In genomic region chr2:92059481-92060220, GRCm38 (mm10) we compare ENCODE assay signal across 8 mouse cellular contexts. TPM values are rescaled to one million over a fixed set of nuclear protein-coding genes. Genes with fewer than 3 reads are reported as not detected.
DNase-seq lines count a peak whose midpoint lies in the region; ATAC-seq and TF ChIP-seq lines count a peak whose summit lies in the region.

No protein-coding gene starts in this region.

- no peak for TF ChIP-seq POLR2A in limb, embryonic 14.5 days (IDR thresholded peaks at IDR 0.05; ENCODE audit: borderline replicate concordance, extremely low read depth, insufficient read depth, insufficient read length)

- peaks cover 8% of the 10 kb centered on the region for H3K9me3 ChIP-seq in erythroblast, embryonic 14.5 days (ENCODE audit: control insufficient read depth, low read length)
- H3K9me3 ChIP-seq in embryonic facial prominence, embryonic 11.5 days (replicated peaks; ENCODE audit: control insufficient read depth, low read length): no peaks in the 10 kb centered on the region
- H3K9me3 ChIP-seq in limb, embryonic 14.5 days (ENCODE audit: control insufficient read depth, low read length): no peaks in the 10 kb centered on the region
- H3K9me3 ChIP-seq in midbrain, embryonic 15.5 days: no peaks in the 10 kb centered on the region

- no peak for ATAC-seq in erythroblast, adult 5-6 weeks (replicated peaks; ENCODE audit: low FRiP score, poor library complexity, severe bottlenecking)
- ATAC-seq in embryonic facial prominence, embryonic 11.5 days (replicated peaks; ENCODE audit: insufficient number of reproducible peaks, low FRiP score, low TSS enrichment, low read depth): peak; percentile 56; the same call in 1 of the 2 replicates
- ATAC-seq in limb, embryonic 14.5 days (ENCODE audit: low FRiP score, low read depth): no peak
- peak; percentile 82 for ATAC-seq in midbrain, embryonic 15.5 days (replicated peaks)

- DNase-seq in embryonic facial prominence, embryonic 11.5 days (ENCODE audit: low spot score): peak; percentile 65
- peak; percentile 57 for DNase-seq in heart, adult 8-10 months (ENCODE audit: low spot score)
- DNase-seq in kidney, adult 8-10 months: peak; percentile 27 to 37
- peak; percentile 54 for DNase-seq in limb, embryonic 14.5 days (ENCODE audit: low spot score)
- peak; percentile 43 for DNase-seq in splenic B cell, adult 2 months (ENCODE audit: low read depth, low spot score)

- under 1% methylated on average over 50 of the region's 63 CpGs for WGBS in embryonic facial prominence, embryonic 11.5 days
- WGBS in limb, embryonic 14.5 days: 2% methylated on average over 54 of the region's 63 CpGs
- under 1% methylated on average over 63 of the region's 63 CpGs for WGBS in midbrain, embryonic 15.5 days

- peak overlapping the region; percentile 99 for H3K4me2 ChIP-seq in embryonic facial prominence, embryonic 11.5 days (ENCODE audit: low read depth, low read length)
- peak overlapping the region; percentile 93 for H3K4me2 ChIP-seq in limb, embryonic 14.5 days (replicated peaks; ENCODE audit: low read depth, low read length, severe bottlenecking)
- peak overlapping the region; percentile 88 for H3K4me2 ChIP-seq in midbrain, embryonic 15.5 days

- peaks cover 69% of the 10 kb centered on the region for H3K27me3 ChIP-seq in erythroblast, embryonic 14.5 days (ENCODE audit: control insufficient read depth)
- peaks cover 21% of the 10 kb centered on the region for H3K27me3 ChIP-seq in embryonic facial prominence, embryonic 11.5 days (ENCODE audit: control insufficient read depth, insufficient read depth, low read length)
- peaks cover 12% of the 10 kb centered on the region; the same call in 1 of the 2 replicates for H3K27me3 ChIP-seq in limb, embryonic 14.5 days (ENCODE audit: control insufficient read depth, insufficient read depth, low read length)
- H3K27me3 ChIP-seq in midbrain, embryonic 15.5 days (replicated peaks): peaks cover 25% of the 10 kb centered on the region
- peaks cover 3% of the 10 kb centered on the region for H3K27me3 ChIP-seq in splenic B cell, adult 2 months (ENCODE audit: control insufficient read depth, insufficient read depth, low read length, poor library complexity, severe bottlenecking)

- no peak overlapping the region for H3K27ac ChIP-seq in embryonic facial prominence, embryonic 11.5 days (replicated peaks; ENCODE audit: low read depth, low read length)
- no peak overlapping the region for H3K27ac ChIP-seq in limb, embryonic 14.5 days (replicated peaks; ENCODE audit: low read depth, low read length)
- H3K27ac ChIP-seq in midbrain, embryonic 15.5 days: peak overlapping the region; percentile 90

- peak overlapping the region; percentile 40 for H3K4me3 ChIP-seq in erythroblast, embryonic 14.5 days (replicated peaks)
- peak overlapping the region; percentile 61 for H3K4me3 ChIP-seq in embryonic facial prominence, embryonic 11.5 days (ENCODE audit: low read depth, low read length)
- peak overlapping the region; percentile 60 for H3K4me3 ChIP-seq in limb, embryonic 14.5 days (replicated peaks; ENCODE audit: low read length)
- peak overlapping the region; percentile 70 for H3K4me3 ChIP-seq in midbrain, embryonic 15.5 days

- H3K4me1 ChIP-seq in erythroblast, embryonic 14.5 days (ENCODE audit: control insufficient read depth): peaks cover 24% of the 10 kb centered on the region
- H3K4me1 ChIP-seq in embryonic facial prominence, embryonic 11.5 days (ENCODE audit: control insufficient read depth, insufficient read depth, low read length): no peaks in the 10 kb centered on the region; the same call in 1 of the 2 replicates
- H3K4me1 ChIP-seq in limb, embryonic 14.5 days (ENCODE audit: control insufficient read depth, insufficient read depth, low read length): peaks cover 29% of the 10 kb centered on the region
- peaks cover 24% of the 10 kb centered on the region for H3K4me1 ChIP-seq in midbrain, embryonic 15.5 days

- H3K36me3 ChIP-seq in erythroblast, embryonic 14.5 days (ENCODE audit: control insufficient read depth): no peaks in the 10 kb centered on the region
- H3K36me3 ChIP-seq in embryonic facial prominence, embryonic 11.5 days (replicated peaks; ENCODE audit: control insufficient read depth, insufficient read depth, low read depth, low read length): no peaks in the 10 kb centered on the region
- no peaks in the 10 kb centered on the region for H3K36me3 ChIP-seq in limb, embryonic 14.5 days (ENCODE audit: control insufficient read depth, insufficient read depth, low read length)
- H3K36me3 ChIP-seq in midbrain, embryonic 15.5 days (replicated peaks): no peaks in the 10 kb centered on the region
- no peaks in the 10 kb centered on the region for H3K36me3 ChIP-seq in splenic B cell, adult 2 months (ENCODE audit: control insufficient read depth, insufficient read depth, low read length, poor library complexity, severe bottlenecking)

- H3K9ac ChIP-seq in embryonic facial prominence, embryonic 11.5 days (replicated peaks; ENCODE audit: low read length): peak overlapping the region; percentile 60
- H3K9ac ChIP-seq in limb, embryonic 14.5 days (ENCODE audit: low read depth, low read length, severe bottlenecking): peak overlapping the region; percentile 61
- H3K9ac ChIP-seq in midbrain, embryonic 15.5 days: peak overlapping the region; percentile 85

RNA-seq across cellular contexts. Expression of gene Phf21a, which starts 33.3 kb away (rescaled TPM):
- polyA plus RNA-seq in erythroblast, embryonic 14.5 days (2012): 0.10 and 0.15 TPM in 2 replicates
- 11.1 and 27.0 TPM in 2 replicates for total RNA-seq in erythroblast, adult 5-6 weeks (2015; ENCODE audit: low replicate concordance)
- 15.2 and 17.0 TPM in 2 replicates for total RNA-seq in erythroblast, adult 5-6 weeks (2017; ENCODE audit: low replicate concordance)
- polyA plus RNA-seq in embryonic facial prominence, embryonic 11.5 days (2014; fragmentation: Nextera tagmentation; extraction: Ambion mirVana): 35.8 and 41.8 TPM in 2 replicates
- total RNA-seq in heart, adult 8-10 months (2022): 10 to 100 TPM; 24.3 to 30.5 (median 28.2) TPM
- polyA plus RNA-seq in limb, embryonic 14.5 days (2012; rRNA removed): 96.0 and 119 TPM in 2 replicates
- 37.2 and 38.2 TPM in 2 replicates for polyA plus RNA-seq in limb, embryonic 14.5 days (2014; fragmentation: Nextera tagmentation; extraction: Ambion mirVana)
- polyA plus RNA-seq in midbrain, embryonic 15.5 days (2015; fragmentation: Nextera tagmentation; extraction: Ambion mirVana): 37.2 and 40.4 TPM in 2 replicates

RNA-seq across cellular contexts. Expression of gene Creb3l1, which starts 35.3 kb away (rescaled TPM):
- 0.03 and 0.06 TPM in 2 replicates for polyA plus RNA-seq in erythroblast, embryonic 14.5 days (2012)
- total RNA-seq in erythroblast, adult 5-6 weeks (2015; ENCODE audit: low replicate concordance): 0.38 and 1.7 TPM in 2 replicates
- 0.68 TPM in 1 of 2 replicates, not detected in the other for total RNA-seq in erythroblast, adult 5-6 weeks (2017; ENCODE audit: low replicate concordance)
- polyA plus RNA-seq in embryonic facial prominence, embryonic 11.5 days (2014; fragmentation: Nextera tagmentation; extraction: Ambion mirVana): 1.2 and 1.5 TPM in 2 replicates
- 1 to 10 TPM; 2.5 to 4.0 (median 3.1) TPM for total RNA-seq in heart, adult 8-10 months (2022)
- 28.5 and 35.0 TPM in 2 replicates for polyA plus RNA-seq in limb, embryonic 14.5 days (2012; rRNA removed)
- 31.3 and 37.5 TPM in 2 replicates for polyA plus RNA-seq in limb, embryonic 14.5 days (2014; fragmentation: Nextera tagmentation; extraction: Ambion mirVana)
- 1.6 TPM in 2 replicates for polyA plus RNA-seq in midbrain, embryonic 15.5 days (2015; fragmentation: Nextera tagmentation; extraction: Ambion mirVana)

Comparison
In these comparisons a context has a peak if more than half of its experiments do, and no peak if none do; other contexts are left out.
1. ATAC-seq: peak in embryonic facial prominence, embryonic 11.5 days (single experiment) and midbrain, embryonic 15.5 days (single experiment); none in erythroblast, adult 5-6 weeks (single experiment) and limb, embryonic 14.5 days (single experiment).
2. RNA of gene Phf21a, which starts 33.3 kb away (polyA plus RNA-seq): 37.2 to 119 TPM in limb, embryonic 14.5 days, 35.8 to 41.8 TPM in embryonic facial prominence, embryonic 11.5 days and 37.2 to 40.4 TPM in midbrain, embryonic 15.5 days; 0.10 to 0.15 TPM in erythroblast, embryonic 14.5 days; every median in the first group is over 10 times any median in the second.
3. RNA of gene Creb3l1, which starts 35.3 kb away (polyA plus RNA-seq): 28.5 to 37.5 TPM in limb, embryonic 14.5 days; 1.6 TPM in midbrain, embryonic 15.5 days, 1.2 to 1.5 TPM in embryonic facial prominence, embryonic 11.5 days and 0.03 to 0.06 TPM in erythroblast, embryonic 14.5 days; every median in the first group is over 10 times any median in the second.
4. Peak in every context shown above with its lines, with median percentiles within 50 percentile points of each other: H3K4me3 ChIP-seq, DNase-seq, H3K4me2 ChIP-seq and H3K9ac ChIP-seq.